Mouse (Mus musculus) layer of hippocampus, postnatal 36 days (tissue): ENCODE data around the gene Kifap3. TPM values are rescaled to one million over a fixed set of nuclear protein-coding genes. Genes with fewer than 3 reads are reported as not detected.
A peak's percentile ranks its signal among the peaks of the same experiment; 100 is the strongest.
"Not testable (repeated sequence)": the region's sequence is repeated elsewhere in the genome, so short reads cannot be mapped to it uniquely, and the experiment has no call there.

Experiments used
- DNase-seq, 2 experiments: peaks; one replicate each; pipeline ENCODE4 v3.0.0; 2022
- total RNA-seq, 2 experiments: library from RNA; stranded (reverse); gene quantifications; 2 replicates each; pipeline ENCODE4 v1.2.3; 2021

The Kifap3 gene
- total RNA-seq = 100 to 1,000 TPM; 172 to 194 TPM

DNA sequence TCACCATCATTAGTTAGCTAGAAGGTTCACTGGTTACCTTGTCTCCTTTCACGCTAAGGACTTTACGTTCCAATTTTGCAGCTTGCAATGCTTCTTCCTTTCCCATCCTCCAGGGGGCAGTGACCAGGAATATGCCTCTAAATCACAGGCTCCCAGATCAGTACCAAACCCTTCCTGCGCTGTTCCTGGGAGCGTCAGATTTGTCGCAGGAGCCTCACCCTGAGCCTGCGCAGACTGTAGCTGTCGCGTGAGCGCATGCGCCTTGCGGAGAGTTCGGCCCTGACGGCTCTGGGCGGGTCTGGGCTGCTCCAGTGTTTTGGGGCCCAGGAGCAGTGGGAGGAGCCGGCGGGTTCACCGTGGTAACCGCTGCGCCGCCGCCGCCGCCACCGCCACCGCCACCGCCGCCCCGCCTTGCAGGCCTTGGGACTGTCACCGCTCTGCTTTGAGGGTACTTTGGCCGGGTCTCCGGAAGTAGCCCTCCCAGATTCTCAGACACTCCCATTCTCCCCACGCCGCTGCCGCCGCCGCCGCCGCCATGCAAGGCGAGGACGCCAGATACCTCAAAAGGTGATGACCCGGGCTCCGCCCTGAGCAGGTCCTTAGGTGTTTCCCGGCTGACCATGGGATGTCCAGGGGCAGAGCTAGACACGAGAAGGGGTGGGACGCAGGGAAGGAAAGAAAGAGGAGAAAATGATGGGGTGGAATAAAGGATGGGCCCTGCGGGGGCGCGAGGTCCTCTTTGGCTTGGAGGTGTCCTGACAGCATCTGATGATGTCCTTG, at the start of gene Kifap3:
TSS of gene Kifap3 (plus strand) at position 248 of the 780 bp plus-strand sequence.
- peak; percentile 98 to 99 for DNase-seq

GRCm38 (mm10) chr1:163731166-163731565, 48.2 kb upstream of the Kifap3 start:
- DNase-seq = not testable (repeated sequence)

DNA sequence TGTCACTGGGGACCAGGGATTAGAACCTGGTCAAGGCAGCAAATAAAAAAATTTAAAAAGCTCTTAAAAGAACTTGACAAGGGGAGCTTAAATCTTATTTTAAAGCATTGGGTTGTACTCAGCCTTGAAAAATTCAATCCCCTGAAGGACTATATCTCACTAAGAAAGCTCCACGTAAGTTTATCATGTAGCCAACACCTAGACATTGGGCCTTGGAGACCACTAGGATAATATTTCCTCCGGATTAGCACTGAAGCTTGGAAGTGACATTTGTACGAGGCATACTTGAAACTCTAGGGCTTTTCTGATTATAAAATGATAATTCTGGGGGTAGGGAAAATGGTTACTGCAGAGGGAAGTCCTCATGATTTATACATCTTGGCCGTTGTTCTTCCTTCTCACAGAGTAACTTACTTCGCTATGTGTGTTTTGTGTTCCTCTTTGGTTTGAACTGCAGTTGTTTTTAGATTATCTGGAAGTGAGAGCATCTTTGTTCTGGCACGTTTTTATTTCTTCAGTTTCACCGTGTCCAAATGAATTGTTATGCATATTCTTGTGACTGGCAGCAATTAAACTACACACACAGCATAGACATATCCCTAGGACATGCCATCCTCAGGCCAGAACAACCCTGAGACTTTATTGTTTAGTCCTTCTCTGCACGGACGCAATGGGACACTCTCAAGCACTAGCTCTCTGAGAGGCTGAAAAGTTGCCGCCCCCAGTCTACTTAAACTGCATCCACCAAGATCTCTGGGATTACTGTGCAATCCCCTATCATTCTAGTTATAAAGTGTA, 42.7 kb upstream of the Kifap3 start:
- no peak for DNase-seq

DNA sequence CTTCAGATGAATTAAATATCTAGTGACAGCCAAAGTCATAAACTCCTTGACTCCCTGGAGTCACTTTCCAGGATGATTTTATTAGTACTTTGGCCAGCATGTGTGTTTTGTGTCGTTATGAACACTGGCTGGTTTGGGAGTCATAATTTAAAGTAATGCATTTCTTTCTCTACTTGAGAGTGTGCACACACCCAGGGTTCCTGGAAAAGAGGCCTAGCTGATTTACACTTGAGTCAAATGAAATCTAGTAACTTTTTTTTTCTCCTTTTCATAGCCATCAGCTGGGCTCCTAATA, 42.2 kb upstream of the Kifap3 start:
- DNase-seq = no peak

GRCm38 (mm10) chr1:163751360-163751992, 27.9 kb upstream of the Kifap3 start:
- DNase-seq = no peak

- no peak for DNase-seq
These were observed 21.7 kb upstream of the Kifap3 start for GRCm38 (mm10) chr1:163757462-163758207.

DNA sequence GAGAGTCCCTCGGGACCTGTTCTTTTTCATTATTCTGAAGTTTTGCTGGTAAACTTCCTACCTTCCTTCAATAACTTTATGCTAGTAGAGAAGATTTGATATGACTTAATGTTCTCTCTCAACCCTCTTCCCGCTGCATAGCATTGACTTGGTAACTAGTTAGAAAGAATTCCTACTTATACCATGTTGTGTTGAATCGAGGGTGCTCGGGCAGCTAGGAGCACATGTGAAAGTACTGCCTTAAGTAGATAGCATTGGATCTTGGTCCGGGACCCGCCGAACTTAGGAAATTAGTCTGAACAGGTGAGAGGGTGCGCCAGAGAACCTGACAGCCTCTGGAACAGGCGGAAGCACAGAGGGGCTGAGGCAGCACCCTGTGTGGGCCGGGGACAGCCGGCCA, 4.2 kb downstream of the Kifap3 start:
- DNase-seq = not testable (repeated sequence)

DNA sequence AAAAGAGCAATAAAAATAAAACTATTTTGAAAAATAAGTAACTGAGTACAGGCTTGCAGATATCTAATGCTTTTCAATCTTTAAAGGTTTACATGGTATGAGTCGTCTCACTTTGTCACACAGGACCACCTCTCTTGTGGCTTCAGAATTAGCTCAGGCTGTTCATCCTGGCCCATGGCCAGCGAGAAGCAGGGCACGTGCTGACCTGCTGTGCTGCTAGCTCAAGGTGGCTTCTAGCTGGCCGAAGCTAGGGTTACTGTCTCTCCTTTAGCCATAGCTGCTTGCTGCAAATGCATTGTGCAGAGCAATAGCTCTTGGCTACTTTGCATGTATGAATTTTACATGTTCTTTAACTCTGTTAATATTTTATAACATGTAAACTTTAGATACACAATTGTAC, 42.0 kb downstream of the Kifap3 start:
- no peak for DNase-seq

DNA sequence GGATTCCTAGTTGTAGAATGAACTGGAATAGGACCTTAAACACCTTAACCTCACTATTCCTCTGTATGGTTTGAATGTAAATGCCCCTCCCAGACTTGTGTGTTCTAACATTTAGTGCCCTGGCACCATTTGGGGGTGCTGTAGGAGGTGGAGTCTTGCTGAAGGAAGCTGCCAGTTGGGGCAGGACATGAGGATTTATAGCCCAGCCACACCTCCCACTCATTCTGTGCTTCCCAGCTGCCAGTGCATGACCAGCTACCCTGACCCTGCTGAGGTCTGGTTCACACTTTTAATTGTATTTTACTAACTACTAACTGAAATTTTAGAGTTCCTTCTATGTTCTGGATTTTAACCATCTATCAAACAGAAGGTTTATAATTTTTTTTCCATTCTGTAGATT, 50.1 kb downstream of the Kifap3 start:
- DNase-seq = no peak

GRCm38 (mm10) chr1:163834066-163834465, 54.7 kb downstream of the Kifap3 start:
- no peak for DNase-seq

- no peak for DNase-seq
These were observed 55.7 kb downstream of the Kifap3 start for GRCm38 (mm10) chr1:163835062-163835461.

GRCm38 (mm10) chr1:163838482-163838881, 59.1 kb downstream of the Kifap3 start:
- not testable (repeated sequence) for DNase-seq

DNA sequence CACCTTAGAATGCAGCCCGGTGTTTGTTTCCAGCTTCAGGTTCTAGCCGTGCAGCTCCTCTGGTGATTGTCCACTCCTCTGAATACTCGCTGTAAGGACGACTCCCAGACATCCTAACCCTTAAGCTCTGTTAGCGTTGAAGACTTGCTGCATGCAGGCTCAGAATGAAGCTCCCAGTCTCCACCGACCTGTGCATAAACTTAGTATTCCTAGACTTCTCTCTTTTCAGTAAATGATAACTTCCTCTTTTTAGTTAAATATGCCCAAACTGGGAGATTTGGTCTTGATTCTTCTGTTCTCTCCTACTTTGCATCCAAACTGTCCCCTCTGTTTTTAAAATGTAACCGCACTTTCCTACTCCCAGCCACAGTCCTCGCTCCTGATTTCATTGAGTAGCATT, 61.2 kb downstream of the Kifap3 start:
- DNase-seq = no peak

DNA sequence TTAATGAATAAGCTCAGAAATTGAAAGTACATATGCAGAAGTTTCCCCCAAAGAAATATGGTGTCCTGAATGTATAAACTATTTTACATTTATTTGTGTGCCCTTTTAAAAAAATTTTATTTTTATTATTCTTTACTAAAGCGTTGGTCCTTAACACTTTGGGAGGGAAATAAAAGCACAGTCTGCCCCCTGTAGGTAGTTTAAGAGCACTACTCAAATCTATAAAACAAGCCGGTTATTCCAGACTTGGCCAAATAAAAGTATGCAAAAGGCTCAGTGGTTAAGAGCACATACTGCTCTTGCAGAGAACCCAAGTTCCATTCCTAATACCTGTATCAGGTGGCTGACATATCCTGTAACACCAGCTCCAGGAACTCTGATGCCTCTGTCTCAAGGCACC, 62.9 kb downstream of the Kifap3 start:
- no peak for DNase-seq

GRCm38 (mm10) chr1:163843899-163844298, 64.5 kb downstream of the Kifap3 start:
- DNase-seq = no peak

DNA sequence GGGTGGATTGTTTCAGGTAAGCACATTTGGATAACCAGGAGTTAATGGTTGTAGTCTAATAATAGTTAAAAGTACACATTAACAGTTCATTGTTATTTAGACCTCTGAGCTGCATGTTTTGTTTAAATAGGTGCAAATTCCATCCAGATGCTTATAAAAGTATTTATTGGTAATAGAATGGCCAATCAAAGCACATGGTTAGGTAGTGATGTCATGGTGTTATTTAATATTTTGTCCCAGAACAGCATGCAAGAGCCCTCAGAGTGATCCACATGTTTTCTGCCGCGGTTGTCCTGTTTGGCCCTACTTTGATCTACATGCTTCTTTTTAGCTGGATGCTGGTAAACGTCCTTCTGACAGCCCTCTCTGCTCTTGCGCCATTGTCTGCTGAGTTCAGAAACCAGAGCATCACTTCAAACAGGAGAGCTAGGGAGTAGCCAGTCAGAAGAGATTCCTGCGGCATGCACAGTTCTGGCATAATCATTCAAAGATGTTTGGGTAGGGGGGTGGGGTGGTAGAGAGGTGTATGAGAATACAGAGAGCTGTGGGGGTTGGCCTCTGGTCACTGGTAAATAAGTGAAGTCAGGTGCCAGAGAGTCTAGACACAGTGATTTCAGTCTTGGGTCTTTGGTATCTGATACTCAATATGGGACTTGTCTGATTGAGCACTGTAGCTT, 73.6 kb downstream of the Kifap3 start:
- DNase-seq = no peak

GRCm38 (mm10) chr1:163858420-163858819, 79.0 kb downstream of the Kifap3 start:
- no peak for DNase-seq

DNA sequence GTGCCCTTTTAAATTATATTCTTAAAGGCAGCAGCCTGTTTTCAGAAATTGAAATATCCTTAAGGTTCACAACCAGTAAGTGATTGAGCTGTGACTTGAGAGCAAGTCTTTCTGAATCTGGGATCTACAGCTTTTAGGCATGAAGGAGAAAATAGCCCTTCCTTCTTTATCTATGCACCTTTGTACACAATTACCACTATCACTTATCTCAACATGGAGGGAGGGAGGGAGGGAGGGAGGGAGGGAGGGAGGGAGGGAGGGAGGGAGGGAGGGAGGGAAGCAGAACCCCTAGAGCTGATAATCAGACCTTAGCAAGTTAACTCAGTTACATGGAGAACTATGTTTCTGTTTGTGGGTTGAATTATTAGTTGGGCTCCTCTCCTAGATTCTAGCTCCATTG, 82.2 kb downstream of the Kifap3 start:
- DNase-seq = no peak

GRCm38 (mm10) chr1:163873158-163873557, 93.8 kb downstream of the Kifap3 start:
- DNase-seq = no peak

DNA sequence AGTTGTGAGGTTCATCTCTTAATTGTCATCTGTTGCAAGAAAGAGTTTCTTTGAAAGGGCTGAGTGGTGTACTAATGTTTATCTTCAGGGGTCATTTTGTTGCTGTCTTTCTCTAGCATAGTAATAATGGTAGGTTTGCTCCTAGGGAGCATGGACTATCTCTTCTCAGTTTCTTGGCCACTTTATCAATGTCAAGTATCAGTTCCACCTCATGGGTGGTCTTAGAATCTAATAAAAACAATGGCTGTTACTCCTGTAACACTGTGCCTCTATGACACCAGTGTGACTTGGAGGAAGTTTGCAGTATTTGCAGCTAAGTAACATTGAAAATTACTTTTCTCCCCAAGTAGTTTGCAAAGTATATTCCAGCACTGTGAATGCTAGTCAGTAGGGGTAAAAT, 110.2 kb downstream of the Kifap3 start:
- no peak for DNase-seq

- no peak for DNase-seq
These were observed 113.9 kb downstream of the Kifap3 start for GRCm38 (mm10) chr1:163893294-163893693.
